Mouse (Mus musculus): ENCODE measurements around the gene Tubgcp2. TPM values are rescaled to one million over a fixed set of nuclear protein-coding genes. Genes with fewer than 3 reads are reported as not detected.

Tubgcp2 gene
- total RNA-seq, 2 experiments from 2014 or later = 24.0 to 35.2 TPM

- peak; percentile 88 for ATAC-seq (replicated peaks; ENCODE audit: poor library complexity)
Measured at GRCm38 (mm10) chr7:139984505-139984904, 52.0 kb downstream of the Tubgcp2 start.

- ATAC-seq (replicated peaks; ENCODE audit: poor library complexity) = no peak
Measured at GRCm38 (mm10) chr7:139982058-139982457, 54.4 kb downstream of the Tubgcp2 start.

- no peak for ATAC-seq (replicated peaks; ENCODE audit: poor library complexity)
Measured at GRCm38 (mm10) chr7:139980778-139981177, 55.7 kb downstream of the Tubgcp2 start.

GRCm38 (mm10) chr7:139979011-139979719 lies 57.3 kb downstream of the Tubgcp2 start:
- ATAC-seq (replicated peaks; ENCODE audit: poor library complexity) = no peak

- peak; percentile 68 for ATAC-seq (replicated peaks; ENCODE audit: poor library complexity)
Measured at GRCm38 (mm10) chr7:139978278-139978892, 58.1 kb downstream of the Tubgcp2 start, which contains the start of gene 6430531B16Rik. Gene 6430531B16Rik, minus strand, starts transcription at chr7:139978755.

- ATAC-seq (replicated peaks; ENCODE audit: poor library complexity) = no peak
Measured at GRCm38 (mm10) chr7:139975471-139975870, 61.0 kb downstream of the Tubgcp2 start.

GRCm38 (mm10) chr7:139974307-139974706 lies 62.2 kb downstream of the Tubgcp2 start:
- peak; percentile 60 for ATAC-seq (replicated peaks; ENCODE audit: poor library complexity)

- ATAC-seq (replicated peaks; ENCODE audit: poor library complexity) = peak; percentile 12
Measured at GRCm38 (mm10) chr7:139972923-139973331, 63.5 kb downstream of the Tubgcp2 start.

GRCm38 (mm10) chr7:139971436-139971835 lies 65.0 kb downstream of the Tubgcp2 start:
- ATAC-seq (replicated peaks; ENCODE audit: poor library complexity) = peak; percentile 57

- ATAC-seq (replicated peaks; ENCODE audit: poor library complexity) = no peak
Measured at GRCm38 (mm10) chr7:139970979-139971378, 65.5 kb downstream of the Tubgcp2 start.

- no peak for ATAC-seq (replicated peaks; ENCODE audit: poor library complexity)
Measured at GRCm38 (mm10) chr7:139970216-139970919, 66.1 kb downstream of the Tubgcp2 start.

- peak; percentile 43 for ATAC-seq (replicated peaks; ENCODE audit: poor library complexity)
Measured at GRCm38 (mm10) chr7:139969348-139970130, 66.9 kb downstream of the Tubgcp2 start.

- ATAC-seq (replicated peaks; ENCODE audit: poor library complexity) = no peak
Measured at GRCm38 (mm10) chr7:139968428-139968827, 68.0 kb downstream of the Tubgcp2 start.

- no peak for ATAC-seq (replicated peaks; ENCODE audit: poor library complexity)
Measured at GRCm38 (mm10) chr7:139967175-139967574, 69.3 kb downstream of the Tubgcp2 start.

GRCm38 (mm10) chr7:139963814-139964213 lies 72.7 kb downstream of the Tubgcp2 start:
- no peak for ATAC-seq (replicated peaks; ENCODE audit: poor library complexity)

- no peak for ATAC-seq (replicated peaks; ENCODE audit: poor library complexity)
Measured at GRCm38 (mm10) chr7:139961141-139961540, 75.3 kb downstream of the Tubgcp2 start.

- ATAC-seq (replicated peaks; ENCODE audit: poor library complexity) = no peak
Measured at GRCm38 (mm10) chr7:139957958-139958357, 78.5 kb downstream of the Tubgcp2 start.

- ATAC-seq (replicated peaks; ENCODE audit: poor library complexity) = peak; percentile 62
Measured at GRCm38 (mm10) chr7:139957437-139957836, 79.0 kb downstream of the Tubgcp2 start.

GRCm38 (mm10) chr7:139956658-139957057 lies 79.8 kb downstream of the Tubgcp2 start:
- ATAC-seq (replicated peaks; ENCODE audit: poor library complexity) = no peak

- peak; percentile 70 for ATAC-seq (replicated peaks; ENCODE audit: poor library complexity)
Measured at GRCm38 (mm10) chr7:139955505-139955904, 81.0 kb downstream of the Tubgcp2 start.

All from megakaryocyte progenitor cell, adult 5-6 weeks (primary cell).